Mouse (Mus musculus) heart, postnatal 0 days (tissue): Measurements from ENCODE around the gene Fgfr2.

Experiments
- CTCF ChIP-seq: IDR thresholded peaks from 2 replicates; pipeline ENCODE4 v1.5.1; 2016; ENCODE audit warnings: antibody characterized with exemption, control low read depth, low read depth
- EP300 ChIP-seq: IDR thresholded peaks from 2 replicates; pipeline ENCODE4 v1.6.1; 2016; ENCODE audit warnings: antibody characterized with exemption, low read depth

GRCm38 (mm10) chr7:130789456-130789855, 2333.7 kb downstream of the Fgfr2 start:
- no peak for TF ChIP-seq EP300
- no peak for TF ChIP-seq CTCF
